Mouse (Mus musculus): ENCODE data around the gene Zfy2.

The Zfy2 gene

GRCm38 (mm10) chrY:2170309-2170708, at the start of gene Zfy2:
Gene Zfy2, minus strand, starts transcription at chrY:2170409.
- DNase-seq: no peak

Data from retina, postnatal 1 day (tissue).